Mouse (Mus musculus): ENCODE data around the gene Zc3hav1.

DNA sequence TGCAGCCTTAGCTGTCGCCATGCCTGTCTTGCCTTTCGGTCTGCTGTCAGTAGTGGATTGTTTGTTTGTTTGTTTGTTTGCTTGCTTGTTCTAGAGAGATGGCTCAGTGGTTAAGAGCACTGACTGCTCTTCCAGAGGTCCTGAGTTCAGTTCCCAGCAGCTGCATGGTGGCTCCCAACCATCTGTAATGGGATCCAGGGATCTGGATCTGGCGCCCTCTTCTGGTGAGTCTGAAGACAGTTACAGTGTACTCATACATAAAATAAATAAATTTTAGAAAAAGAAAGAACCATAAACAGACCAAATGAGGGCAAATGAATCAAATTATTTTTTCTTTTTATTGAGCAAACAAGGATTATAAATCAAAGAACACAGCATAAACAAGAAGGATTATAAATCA, 49.4 kb downstream of the Zc3hav1 start:
- TF ChIP-seq CTCF (IDR thresholded peaks at IDR 0.05; ENCODE audit: borderline replicate concordance, extremely low read depth, insufficient read depth, insufficient read length): no peak
- TF ChIP-seq POLR2A (IDR thresholded peaks at IDR 0.05; ENCODE audit: borderline replicate concordance, extremely low read depth, insufficient read depth, insufficient read length, poor library complexity, severe bottlenecking): no peak

All from brain, embryonic 14.5 days (tissue).